Mouse (Mus musculus) intestine, postnatal 0 days (tissue): ENCODE data around the gene Apol8. TPM values are rescaled to one million over a fixed set of nuclear protein-coding genes. Genes with fewer than 3 reads are reported as not detected.

Experiments used
- ATAC-seq: fragments of 200-750 bp; cut with Nextera tagmentation; 2 replicates; pipeline ENCODE4 v1.8.0; 2017; ENCODE audit warnings: mild to moderate bottlenecking, moderate TSS enrichment, moderate library complexity
- H3K27ac ChIP-seq: fragments of 300-500 bp; sonication (generic); 2 replicates; pipeline ENCODE4 v1.5.1; 2014; ENCODE audit warnings: mild to moderate bottlenecking, low read depth, low read length, moderate library complexity
- H3K27me3 ChIP-seq: fragments of 300-500 bp; sonication (generic); replicated peaks from 2 replicates; pipeline ENCODE4 v1.6.1; 2014; ENCODE audit warnings: low read length, mixed read lengths; ENCODE audit not compliant: control insufficient read depth, insufficient read depth
- H3K36me3 ChIP-seq: fragments of 300-500 bp; sonication (generic); 2 replicates; pipeline ENCODE4 v1.6.1; 2014; ENCODE audit warnings: mild to moderate bottlenecking, moderate library complexity; ENCODE audit not compliant: control insufficient read depth, insufficient read depth
- H3K4me1 ChIP-seq: fragments of 300-500 bp; sonication (generic); replicated peaks from 2 replicates; pipeline ENCODE4 v1.6.1; 2014; ENCODE audit warnings: antibody characterized with exemption, low read length, mixed read lengths; ENCODE audit not compliant: control insufficient read depth, insufficient read depth
- H3K4me2 ChIP-seq: fragments of 300-500 bp; sonication (generic); replicated peaks from 2 replicates; pipeline ENCODE4 v1.6.1; 2014; ENCODE audit warnings: low read depth, mild to moderate bottlenecking, moderate library complexity
- H3K4me3 ChIP-seq: fragments of 300-500 bp; sonication (generic); 2 replicates; pipeline ENCODE4 v1.5.1; 2014; ENCODE audit warnings: low read depth, low read length
- H3K9ac ChIP-seq: fragments of 300-500 bp; sonication (generic); 2 replicates; pipeline ENCODE4 v1.6.1; 2014; ENCODE audit warnings: mild to moderate bottlenecking, low read depth, low read length
- H3K9me3 ChIP-seq: fragments of 300-500 bp; sonication (generic); 2 replicates; pipeline ENCODE4 v1.6.1; 2016; ENCODE audit warnings: mixed run types; ENCODE audit not compliant: control insufficient read depth
- CTCF ChIP-seq: sonication (generic); IDR thresholded peaks from 2 replicates; pipeline ENCODE4 v1.5.1; 2016; ENCODE audit warnings: low read depth, mild to moderate bottlenecking, control low read depth, antibody characterized with exemption, moderate library complexity
- WGBS: fragments of 180-500 bp; shearing (Covaris S2); extraction: QIAGEN DNeasy Blood & Tissue Kit; methylation state at CpG from one replicate; pipeline ENCODE4 v1.1.7; 2014; 5-methylcytosine and 5-hydroxymethylcytosine counted together
- polyA plus RNA-seq: library from polyadenylated mRNA; unstranded; fragments of >200 nt; fragmentation: Nextera tagmentation; extraction: Ambion mirVana; gene quantifications from 2 replicates; pipeline ENCODE4 v1.2.1, GENCODE M21; 2015

Gene Apol8
- polyA plus RNA-seq, 1 experiment from 2014 or later: not detected

DNA sequence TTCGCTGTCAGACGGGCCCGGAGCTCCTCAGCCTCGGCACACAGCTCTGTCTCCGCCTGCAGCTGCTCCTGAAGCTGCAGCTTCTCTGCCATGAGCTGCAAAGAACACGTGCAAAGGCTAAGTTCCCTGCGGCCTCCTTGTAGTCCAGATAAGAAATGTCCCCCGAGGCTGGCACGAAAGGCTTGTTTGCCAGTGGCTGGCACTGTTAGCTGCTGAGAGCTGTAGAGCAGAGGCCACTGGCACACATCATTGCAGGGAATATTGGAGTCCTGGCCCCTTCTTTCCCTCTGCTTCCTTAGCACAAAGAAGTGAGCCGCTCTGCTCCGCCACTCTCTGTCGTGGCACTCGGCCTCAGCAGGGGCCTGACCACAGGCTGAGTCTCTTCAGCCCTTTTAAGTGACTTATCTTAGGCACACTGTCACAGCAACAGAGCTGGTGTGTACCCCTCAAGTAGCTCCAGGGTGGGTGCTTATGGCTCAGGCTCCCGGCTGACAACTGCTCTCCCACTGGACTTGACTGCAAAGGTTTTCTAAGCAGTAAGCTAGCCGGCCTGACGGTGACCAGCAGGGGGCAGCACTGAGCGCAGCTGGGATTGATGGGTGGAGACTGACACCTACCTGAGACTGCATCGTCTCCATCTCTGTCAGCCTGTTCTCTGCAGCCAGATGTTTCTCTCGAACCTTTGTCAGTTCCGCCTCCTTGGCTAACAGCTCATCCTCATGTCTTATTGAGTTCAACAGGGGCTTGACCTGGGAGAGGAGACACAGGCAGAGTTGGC, 18.6 kb upstream of the Apol8 start:
- Histone ChIP-seq H3K4me2 (no peak overlapping the region), H3K4me1 (no peaks in the 10 kb centered on the region), H3K9me3 (no peaks in the 10 kb centered on the region), H3K4me3 (no peak overlapping the region), H3K36me3 (peaks cover 98% of the 10 kb centered on the region), H3K27me3 (no peaks in the 10 kb centered on the region), H3K9ac (no peak overlapping the region), H3K27ac (no peak overlapping the region)
- peak; percentile 31; the same call in 1 of the 2 replicates for ATAC-seq
- WGBS: 68% methylated on average over 20 of the region's 20 CpGs
- peak; percentile 99 for TF ChIP-seq CTCF

DNA sequence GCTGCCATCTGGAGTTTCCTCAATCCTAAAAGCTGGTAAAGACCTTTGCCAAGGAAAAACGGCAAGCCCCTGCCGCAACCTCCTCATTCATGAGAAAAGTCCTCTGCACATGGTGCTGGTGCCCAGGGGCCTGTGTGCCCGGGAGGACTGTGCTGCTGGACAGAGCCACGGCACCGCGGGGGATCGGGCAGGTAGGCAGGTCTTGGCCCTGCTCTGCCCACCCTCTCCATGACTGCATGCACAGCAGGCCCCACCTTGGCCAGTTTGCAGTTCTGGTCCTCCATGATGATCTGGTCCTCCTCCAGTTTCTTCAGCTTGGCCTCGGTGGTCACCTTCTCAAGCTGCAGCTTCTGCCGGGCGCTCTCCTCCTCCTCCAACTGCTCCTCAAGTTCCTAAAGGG, 17.5 kb upstream of the Apol8 start:
- H3K9me3 ChIP-seq: no peaks in the 10 kb centered on the region
- no peak overlapping the region for H3K9ac ChIP-seq
- H3K27me3 ChIP-seq: no peaks in the 10 kb centered on the region
- no peak overlapping the region for H3K4me2 ChIP-seq
- H3K4me1 ChIP-seq: no peaks in the 10 kb centered on the region
- H3K4me3 ChIP-seq: no peak overlapping the region
- H3K36me3 ChIP-seq: peaks cover 98% of the 10 kb centered on the region
- H3K27ac ChIP-seq: no peak overlapping the region
- no peak for TF ChIP-seq CTCF
- no peak for ATAC-seq
- 93% methylated on average over 10 of the region's 10 CpGs for WGBS

DNA sequence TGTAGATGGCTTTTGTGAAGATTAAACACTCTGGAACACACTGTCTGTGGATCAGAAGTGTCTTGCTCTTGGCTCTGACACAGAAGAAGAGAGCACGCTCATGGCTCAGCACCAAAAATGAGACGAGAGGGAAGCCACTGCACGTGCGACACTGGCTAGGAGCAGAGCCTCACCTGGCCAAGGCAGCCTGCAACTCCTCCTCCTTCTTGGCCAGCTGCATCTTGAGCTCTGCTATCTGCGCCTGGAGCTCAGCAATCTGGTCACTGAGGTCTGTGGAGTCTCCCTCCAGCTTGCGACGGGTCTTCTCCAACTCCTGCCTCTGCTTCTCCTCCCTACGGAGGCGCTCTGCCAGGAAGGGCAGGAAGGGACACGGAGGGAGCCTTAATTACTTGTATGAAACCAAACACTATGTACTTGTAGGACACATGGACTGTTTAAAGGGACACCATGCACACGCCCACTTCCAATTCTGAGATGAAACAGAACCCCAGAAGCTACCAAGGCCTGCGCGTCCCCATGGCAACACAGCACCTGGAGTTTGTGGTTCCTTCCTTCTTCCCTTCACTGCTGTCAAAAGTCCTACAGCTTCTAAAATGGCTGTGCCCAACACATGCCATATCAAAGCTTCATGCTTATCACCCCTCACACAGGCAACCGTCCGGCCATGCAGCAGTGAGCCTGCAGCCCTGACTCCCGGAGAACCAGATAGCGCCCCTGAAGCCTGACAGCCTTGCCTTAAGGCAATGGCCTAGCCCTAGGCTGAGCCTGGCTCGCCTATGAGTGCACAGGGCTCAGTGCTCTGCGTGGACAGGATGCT, 16.5 kb upstream of the Apol8 start:
- Histone ChIP-seq H3K9me3 (no peaks in the 10 kb centered on the region), H3K9ac (no peak overlapping the region), H3K4me1 (no peaks in the 10 kb centered on the region), H3K36me3 (peaks cover 98% of the 10 kb centered on the region), H3K4me2 (no peak overlapping the region), H3K27ac (no peak overlapping the region), H3K27me3 (no peaks in the 10 kb centered on the region), H3K4me3 (no peak overlapping the region)
- TF ChIP-seq CTCF: no peak
- no peak for ATAC-seq
- 82% methylated on average over 19 of the region's 19 CpGs for WGBS

DNA sequence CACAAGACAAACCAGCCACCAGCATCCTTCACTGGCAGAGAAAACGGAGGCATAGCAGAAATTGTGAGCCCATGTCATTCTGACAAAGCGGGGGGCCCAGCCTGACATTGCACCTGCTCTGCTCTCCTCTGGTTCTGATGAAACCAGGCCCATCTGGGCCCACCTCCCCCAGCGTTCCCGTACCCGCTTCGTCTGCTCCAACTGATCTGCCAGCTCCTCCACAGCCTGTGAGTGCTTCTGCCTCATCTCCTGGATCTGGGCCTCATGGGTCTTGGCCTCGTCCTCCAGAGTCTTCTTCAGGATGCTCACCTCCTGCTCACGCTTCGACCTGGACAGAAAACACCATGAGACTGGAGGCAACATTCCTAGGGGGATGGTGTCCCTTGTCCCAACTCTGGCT, 14.1 kb upstream of the Apol8 start:
- no peak for TF ChIP-seq CTCF
- WGBS: 95% methylated on average over 9 of the region's 9 CpGs

DNA sequence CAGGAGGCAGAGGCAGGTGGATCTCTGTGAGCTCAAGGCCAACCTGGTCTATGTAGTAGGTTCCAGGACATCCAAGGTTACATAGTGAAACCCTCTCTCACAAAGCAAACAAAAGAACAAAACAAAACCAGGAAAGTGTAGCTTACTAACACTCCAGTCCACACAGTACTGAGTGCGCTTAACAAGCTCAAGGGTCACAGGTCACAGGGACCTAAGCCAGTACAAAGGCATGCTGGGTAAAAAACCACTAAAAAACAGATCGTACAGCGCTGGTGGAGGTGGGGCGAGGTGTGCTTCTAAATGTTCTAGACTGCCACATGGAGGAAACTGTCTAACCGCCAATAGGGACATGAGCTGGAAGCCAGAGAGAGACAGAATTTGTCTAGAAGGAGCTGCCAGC, 13.5 kb upstream of the Apol8 start:
- ATAC-seq: no peak
- Histone ChIP-seq H3K36me3 (peaks cover 98% of the 10 kb centered on the region), H3K9ac (no peak overlapping the region), H3K4me3 (no peak overlapping the region), H3K27me3 (no peaks in the 10 kb centered on the region), H3K9me3 (no peaks in the 10 kb centered on the region), H3K27ac (no peak overlapping the region), H3K4me1 (no peaks in the 10 kb centered on the region), H3K4me2 (no peak overlapping the region)
- WGBS: 93% methylated on average over 5 of the region's 5 CpGs
- TF ChIP-seq CTCF: no peak

More for the DNA sequence above, 14.1 kb upstream of the Apol8 start:
- no peaks in the 10 kb centered on the region for H3K9me3 ChIP-seq
- no peaks in the 10 kb centered on the region for H3K4me1 ChIP-seq
- H3K9ac ChIP-seq: no peak overlapping the region
- H3K36me3 ChIP-seq: peaks cover 98% of the 10 kb centered on the region
- H3K4me2 ChIP-seq: no peak overlapping the region
- H3K27ac ChIP-seq: no peak overlapping the region
- H3K27me3 ChIP-seq: no peaks in the 10 kb centered on the region
- H3K4me3 ChIP-seq: no peak overlapping the region
- no peak for ATAC-seq

DNA sequence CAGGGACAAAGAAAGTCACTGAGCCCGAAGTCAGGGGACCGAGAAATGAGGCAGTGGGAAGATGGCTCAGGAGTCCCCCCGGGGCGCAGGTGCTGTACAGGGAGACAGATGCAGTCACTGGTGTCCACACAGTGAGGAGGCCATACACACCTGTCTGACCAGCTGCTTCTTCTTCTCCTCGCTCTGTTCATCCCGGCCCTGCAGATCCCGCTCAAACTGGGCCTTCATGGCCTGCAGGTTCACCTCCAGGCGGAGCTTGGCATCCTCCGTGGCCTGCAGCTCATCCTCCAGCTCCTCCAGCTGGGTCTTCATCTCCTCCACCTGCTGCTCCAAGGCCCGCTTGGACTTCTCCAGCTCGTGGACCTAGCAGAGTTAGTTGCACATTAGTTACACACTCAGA, 10.2 kb upstream of the Apol8 start:
- no peaks in the 10 kb centered on the region for H3K4me1 ChIP-seq
- TF ChIP-seq CTCF: no peak
- no peaks in the 10 kb centered on the region for H3K9me3 ChIP-seq
- WGBS: 95% methylated on average over 11 of the region's 11 CpGs
- no peak overlapping the region for H3K4me2 ChIP-seq
- no peak overlapping the region for H3K9ac ChIP-seq
- peaks cover 100% of the 10 kb centered on the region for H3K36me3 ChIP-seq
- no peak overlapping the region; the same call in 1 of the 2 replicates for H3K27ac ChIP-seq
- no peaks in the 10 kb centered on the region for H3K27me3 ChIP-seq
- H3K4me3 ChIP-seq: no peak overlapping the region
- no peak for ATAC-seq
